Mouse (Mus musculus) kidney, adult 18-20 months (tissue): ENCODE results near the gene Pum1.
"Not testable (repeated sequence)": the region's sequence is repeated elsewhere in the genome, so short reads cannot be mapped to it uniquely, and the experiment has no call there.

Source experiments
- DNase-seq: peaks from one replicate; pipeline ENCODE4 v3.0.0; 2021

Gene Pum1

GRCm38 (mm10) chr4:130662979-130663725 lies at the start of gene Pum1:
Pum1 (plus strand) TSS chr4:130663321.
- peak; percentile 89 for DNase-seq

GRCm38 (mm10) chr4:130629391-130629790 lies 33.7 kb upstream of the Pum1 start:
- DNase-seq: peak; percentile 43

GRCm38 (mm10) chr4:130630232-130630847 lies 32.8 kb upstream of the Pum1 start:
- DNase-seq: peak; percentile 22

GRCm38 (mm10) chr4:130635076-130635475 lies 28.0 kb upstream of the Pum1 start:
- not testable (repeated sequence) for DNase-seq

GRCm38 (mm10) chr4:130636761-130637160 lies 26.4 kb upstream of the Pum1 start:
- DNase-seq: no peak

GRCm38 (mm10) chr4:130637488-130638422 lies 25.4 kb upstream of the Pum1 start:
- peak; percentile 51 for DNase-seq

- peak; percentile 82 for DNase-seq
These were observed 22.9 kb upstream of the Pum1 start for GRCm38 (mm10) chr4:130640031-130640717.

GRCm38 (mm10) chr4:130642468-130642867 lies 20.7 kb upstream of the Pum1 start:
- no peak for DNase-seq

- no peak for DNase-seq
These were observed 17.7 kb upstream of the Pum1 start for GRCm38 (mm10) chr4:130645426-130645825.

GRCm38 (mm10) chr4:130651286-130651685 lies 11.8 kb upstream of the Pum1 start:
- peak; percentile 15 for DNase-seq

- no peak for DNase-seq
These were observed 10.6 kb upstream of the Pum1 start for GRCm38 (mm10) chr4:130652546-130652945.

GRCm38 (mm10) chr4:130657820-130658565 lies 5.1 kb upstream of the Pum1 start:
- DNase-seq: no peak

- DNase-seq: no peak
These were observed 3.7 kb upstream of the Pum1 start for GRCm38 (mm10) chr4:130659470-130659869.

GRCm38 (mm10) chr4:130660106-130660505 lies 3.0 kb upstream of the Pum1 start:
- DNase-seq: no peak

- no peak for DNase-seq
These were observed 2.0 kb upstream of the Pum1 start for GRCm38 (mm10) chr4:130661151-130661550.

GRCm38 (mm10) chr4:130662305-130662704 lies 816 bp upstream of the Pum1 start:
- DNase-seq: not testable (repeated sequence)

GRCm38 (mm10) chr4:130663810-130664401 lies 785 bp downstream of the Pum1 start:
- DNase-seq: peak; percentile 53

GRCm38 (mm10) chr4:130664414-130665029 lies 1.4 kb downstream of the Pum1 start:
- no peak for DNase-seq

GRCm38 (mm10) chr4:130665176-130665575 lies 2.1 kb downstream of the Pum1 start:
- DNase-seq: no peak

GRCm38 (mm10) chr4:130667686-130668085 lies 4.6 kb downstream of the Pum1 start:
- DNase-seq: no peak

GRCm38 (mm10) chr4:130668541-130668940 lies 5.4 kb downstream of the Pum1 start:
- DNase-seq: no peak
